Mouse (Mus musculus) G1E (cell line): ENCODE results near the gene Tcp1. TPM values are rescaled to one million over a fixed set of nuclear protein-coding genes. Genes with fewer than 3 reads are reported as not detected.
"Not testable (repeated sequence)": the region's sequence is repeated elsewhere in the genome, so short reads cannot be mapped to it uniquely, and the experiment has no call there.

Experiments
- ATAC-seq: 2 replicates; pipeline ENCODE4 v1.8.0; 2016; ENCODE audit warnings: mild to moderate bottlenecking; ENCODE audit not compliant: insufficient number of reproducible peaks, poor library complexity, low FRiP score, severe bottlenecking; ENCODE audit errors: extremely low read depth
- DNase-seq: peaks from one replicate; pipeline ENCODE4 v3.0.0; 2012; ENCODE audit warnings: low spot score
- H3K27me3 ChIP-seq: 2 replicates; pipeline ENCODE4 v1.6.1; 2012; ENCODE audit warnings: mild to moderate bottlenecking, low read length, inconsistent platforms; ENCODE audit not compliant: insufficient read depth
- H3K36me3 ChIP-seq: replicated peaks from 2 replicates; pipeline ENCODE3; 2012; ENCODE audit warnings: mild to moderate bottlenecking, inconsistent platforms
- H3K4me1 ChIP-seq: 2 replicates; pipeline ENCODE4 v1.6.1; 2012; ENCODE audit warnings: low read depth, low read length, inconsistent platforms, mixed read lengths; ENCODE audit not compliant: insufficient read depth
- H3K4me3 ChIP-seq: 2 replicates; pipeline ENCODE4 v1.5.1; 2012; ENCODE audit warnings: low read depth, mild to moderate bottlenecking, inconsistent platforms, low read length, moderate library complexity, mixed read lengths
- H3K9me3 ChIP-seq: replicated peaks from 2 replicates; pipeline ENCODE4 v1.6.1; 2012; ENCODE audit warnings: inconsistent platforms
- CTCF ChIP-seq: IDR thresholded peaks from 2 replicates; pipeline ENCODE4 v1.5.1; 2012; ENCODE audit warnings: low read depth, low read length, inconsistent platforms, mixed read lengths
- GATA1 ChIP-seq: IDR thresholded peaks from 2 replicates; pipeline ENCODE4 v1.6.1; 2012; ENCODE audit warnings: borderline replicate concordance, low read length, inconsistent platforms, mixed read lengths
- GATA2 ChIP-seq: IDR thresholded peaks from 2 replicates; pipeline ENCODE4 v1.6.1; 2012; ENCODE audit warnings: low read depth, low read length, inconsistent platforms, borderline replicate concordance
- POLR2AphosphoS5 ChIP-seq: IDR thresholded peaks from 2 replicates; pipeline ENCODE4 v1.6.1; 2012; ENCODE audit warnings: low read depth, low read length, inconsistent platforms; ENCODE audit not compliant: insufficient replicate concordance
- TAL1 ChIP-seq: conservative IDR thresholded peaks from 2 replicates; pipeline ENCODE4 v1.6.1; 2012; ENCODE audit warnings: low read depth, low read length, inconsistent platforms, mixed read lengths
- polyA plus RNA-seq: library from polyadenylated mRNA; stranded (reverse); fragments of >175 nt; gene quantifications from 2 replicates; pipeline ENCODE4 v1.2.3, GENCODE M21; 2012
- total RNA-seq, 2 experiments: library from RNA; stranded (forward) in 1 of 2; stranded (reverse) in 1 of 2; fragments of 200-1000 nt in 1 of 2; fragments of >200 nt in 1 of 2; fragmentation: Nextera tagmentation in 1 of 2; gene quantifications; 2 replicates each; pipeline ENCODE4 v1.2.3; 2014 to 2017

Tcp1 gene
- total and polyA plus RNA-seq, 3 experiments: 56.3 to 1,033 (median 429) TPM

DNA sequence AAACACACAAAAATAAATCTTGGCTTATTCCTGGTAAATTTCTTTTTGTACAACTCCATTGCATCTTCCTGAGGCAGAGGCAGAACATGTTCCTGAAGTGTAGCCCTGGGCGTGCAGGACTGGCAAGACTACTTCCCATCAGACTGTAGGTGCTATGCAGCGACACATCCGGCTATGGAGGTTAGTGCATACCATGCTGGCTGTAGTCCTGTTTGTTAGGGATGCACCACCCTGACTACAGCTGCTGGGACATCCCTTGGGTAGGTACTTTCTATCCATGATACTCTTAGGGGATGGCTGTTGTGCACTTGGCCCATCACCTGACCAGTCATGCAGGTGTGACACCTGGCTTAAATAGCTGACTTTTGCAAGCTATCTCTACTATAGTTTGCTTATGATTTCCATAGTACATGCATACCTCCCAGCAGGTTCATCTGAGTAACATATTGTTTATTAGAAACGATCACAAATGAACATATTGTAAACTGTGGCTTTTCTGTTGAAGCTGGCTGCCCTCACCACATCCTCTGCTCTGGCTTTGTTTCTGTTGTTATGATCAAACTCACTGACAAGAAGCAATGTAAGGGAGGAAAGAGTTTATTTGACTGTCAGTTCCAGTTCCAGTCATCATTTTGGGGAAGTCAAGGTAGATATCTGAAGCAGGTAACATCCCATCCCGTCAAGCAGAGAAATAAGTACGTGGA, 27.1 kb downstream of the Tcp1 start:
- no peak for ATAC-seq
- no peak for DNase-seq
- peaks cover 53% of the 10 kb centered on the region for H3K36me3 ChIP-seq
- TF ChIP-seq TAL1 (no peak), GATA2 (no peak), POLR2AphosphoS5 (no peak), GATA1 (no peak), CTCF (no peak)
- peaks cover 3% of the 10 kb centered on the region; the same call in 1 of the 2 replicates for H3K27me3 ChIP-seq
- H3K4me3 ChIP-seq: no peak overlapping the region
- no peaks in the 10 kb centered on the region for H3K9me3 ChIP-seq
- peaks cover 6% of the 10 kb centered on the region for H3K4me1 ChIP-seq

DNA sequence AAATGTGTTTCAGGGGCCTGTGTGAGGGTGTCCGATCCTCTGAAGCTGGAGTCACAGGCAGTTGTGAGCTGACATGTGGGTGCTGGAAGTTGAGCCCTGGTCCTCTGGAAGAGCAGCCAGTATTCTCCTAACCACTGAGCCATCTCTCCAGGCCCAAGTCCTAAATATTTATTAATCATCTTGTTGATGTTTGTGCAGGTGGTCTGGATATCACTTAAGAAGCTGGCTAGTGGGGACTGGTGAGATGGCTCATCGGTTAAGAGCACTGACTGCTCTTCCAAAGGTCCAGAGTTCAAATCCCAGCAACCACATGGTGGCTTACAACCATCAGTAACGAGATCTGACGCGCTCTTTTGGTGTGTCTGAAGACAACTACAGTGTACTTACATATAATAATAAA, 34.2 kb downstream of the Tcp1 start:
- Histone ChIP-seq H3K27me3 (no peaks in the 10 kb centered on the region), H3K4me3 (no peak overlapping the region), H3K36me3 (peaks cover 76% of the 10 kb centered on the region), H3K9me3 (no peaks in the 10 kb centered on the region), H3K4me1 (peaks cover 9% of the 10 kb centered on the region; the same call in 1 of the 2 replicates)
- TF ChIP-seq CTCF: no peak
- no peak for TF ChIP-seq GATA1
- TF ChIP-seq TAL1: no peak
- TF ChIP-seq POLR2AphosphoS5: no peak
- TF ChIP-seq GATA2: no peak
- ATAC-seq (no peak), DNase-seq (no peak)

- TF ChIP-seq GATA1 (no peak), GATA2 (no peak), TAL1 (no peak)
- H3K27me3 ChIP-seq: no peaks in the 10 kb centered on the region
- no peak overlapping the region for H3K4me3 ChIP-seq
- peaks cover 39% of the 10 kb centered on the region for H3K4me1 ChIP-seq
- H3K36me3 ChIP-seq: peaks cover 44% of the 10 kb centered on the region
- ATAC-seq (no peak), DNase-seq (no peak)
- H3K9me3 ChIP-seq: no peaks in the 10 kb centered on the region
Measured at GRCm38 (mm10) chr17:12956664-12957063, 41.2 kb downstream of the Tcp1 start.

DNA sequence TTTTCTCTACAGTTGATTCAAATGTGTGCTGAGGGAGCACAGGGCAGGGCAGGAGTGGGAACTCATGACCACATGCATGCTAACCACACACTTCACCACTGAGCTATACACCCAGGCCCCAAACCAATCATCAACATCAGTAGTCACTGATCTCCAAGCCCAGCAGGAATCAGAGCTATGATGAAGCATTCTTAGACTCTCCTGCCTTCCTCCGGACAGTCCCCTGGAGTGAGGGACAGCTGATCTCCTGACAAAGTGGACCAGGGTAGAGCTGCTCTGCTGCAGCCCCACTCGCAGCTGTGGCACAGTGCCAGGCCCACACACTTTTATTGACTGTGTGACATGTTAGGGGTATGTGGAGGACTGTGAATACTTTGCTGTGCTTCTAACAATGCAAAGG, 43.9 kb downstream of the Tcp1 start:
- peak overlapping the region; percentile 60 for H3K4me3 ChIP-seq
- peaks cover 43% of the 10 kb centered on the region for H3K4me1 ChIP-seq
- DNase-seq, H3K9me3 ChIP-seq, ATAC-seq, H3K27me3 ChIP-seq: not testable (repeated sequence)
- H3K36me3 ChIP-seq: peaks cover 40% of the 10 kb centered on the region

GRCm38 (mm10) chr17:12960331-12960873, 44.9 kb downstream of the Tcp1 start, which contains the start of gene Acat2:
Gene Acat2 (minus strand): TSS chr17:12960747.
- Histone ChIP-seq H3K27me3 (no peaks in the 10 kb centered on the region), H3K9me3 (no peaks in the 10 kb centered on the region), H3K36me3 (peaks cover 44% of the 10 kb centered on the region), H3K4me3 (peak within 1 kb of the TSS; percentile 78), H3K4me1 (peaks cover 43% of the 10 kb centered on the region)
- ATAC-seq (peak; percentile 94), DNase-seq (peak; percentile 97)
- TF ChIP-seq CTCF: no peak
- no peak for TF ChIP-seq GATA2
- 0 out of 2 replicates have a peak, but pooled peaks have one; percentile 76 for TF ChIP-seq POLR2AphosphoS5
- TF ChIP-seq TAL1: no peak
- no peak for TF ChIP-seq GATA1

DNA sequence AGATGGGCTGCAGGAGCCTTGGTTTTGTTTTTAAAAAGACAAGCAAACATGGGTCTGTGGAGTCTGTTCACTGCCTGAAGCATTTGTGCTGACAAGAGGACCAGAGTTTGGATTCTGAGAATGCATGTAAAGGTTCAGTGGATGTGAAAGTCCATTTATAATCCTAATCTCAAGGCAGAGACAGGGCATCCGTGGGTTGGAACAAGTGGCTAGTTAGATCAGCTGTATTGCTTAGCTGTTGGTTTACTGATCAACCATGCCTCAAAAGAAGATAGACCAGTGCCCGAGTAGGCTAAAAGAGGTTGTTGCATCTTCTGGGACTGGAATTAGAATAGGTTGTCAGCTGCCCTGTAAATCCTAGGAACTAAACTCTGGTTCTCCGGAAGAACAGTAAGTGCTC, 48.0 kb downstream of the Tcp1 start:
- DNase-seq (no peak), ATAC-seq (no peak)
- no peaks in the 10 kb centered on the region for H3K27me3 ChIP-seq
- no peak overlapping the region for H3K4me3 ChIP-seq
- H3K36me3 ChIP-seq: peaks cover 49% of the 10 kb centered on the region
- no peak for TF ChIP-seq GATA1
- TF ChIP-seq CTCF: no peak
- TF ChIP-seq GATA2: no peak
- TF ChIP-seq POLR2AphosphoS5: no peak
- TF ChIP-seq TAL1: no peak
- H3K9me3 ChIP-seq: no peaks in the 10 kb centered on the region
- H3K4me1 ChIP-seq: peaks cover 31% of the 10 kb centered on the region

- no peak for TF ChIP-seq POLR2AphosphoS5
- TF ChIP-seq GATA1: no peak
- no peak for TF ChIP-seq GATA2
- no peak for TF ChIP-seq TAL1
- TF ChIP-seq CTCF: no peak
- ATAC-seq (no peak), DNase-seq (no peak)
- Histone ChIP-seq H3K27me3 (no peaks in the 10 kb centered on the region), H3K9me3 (no peaks in the 10 kb centered on the region), H3K4me3 (no peak overlapping the region), H3K36me3 (peaks cover 75% of the 10 kb centered on the region), H3K4me1 (peaks cover 14% of the 10 kb centered on the region; the same call in 1 of the 2 replicates)
Measured at GRCm38 (mm10) chr17:12967173-12967572, 51.7 kb downstream of the Tcp1 start.
